Mouse (Mus musculus) embryonic facial prominence, embryonic 12.5 days (tissue): ENCODE measurements around the gene Fbxl16. TPM values are rescaled to one million over a fixed set of nuclear protein-coding genes. Genes with fewer than 3 reads are reported as not detected.

ENCODE experiments used
- ATAC-seq: fragments of 200-750 bp; cut with Nextera tagmentation; 2 replicates; pipeline ENCODE4 v1.8.0; 2017; ENCODE audit not compliant: insufficient number of reproducible peaks, insufficient read depth, low FRiP score, low TSS enrichment
- H3K27ac ChIP-seq: fragments of 300-500 bp; sonication (generic); 2 replicates; pipeline ENCODE4 v1.5.1; 2016; ENCODE audit warnings: mild to moderate bottlenecking
- H3K27me3 ChIP-seq: fragments of 300-500 bp; sonication (generic); 2 replicates; pipeline ENCODE4 v1.6.1; 2016; ENCODE audit warnings: mild to moderate bottlenecking, moderate library complexity
- H3K36me3 ChIP-seq: fragments of 300-500 bp; sonication (generic); 2 replicates; pipeline ENCODE4 v1.6.1; 2016; ENCODE audit warnings: mild to moderate bottlenecking
- H3K4me1 ChIP-seq: fragments of 300-500 bp; sonication (generic); 2 replicates; pipeline ENCODE4 v1.6.1; 2016
- H3K4me2 ChIP-seq: fragments of 300-500 bp; sonication (generic); replicated peaks from 2 replicates; pipeline ENCODE4 v1.6.1; 2016; ENCODE audit warnings: mild to moderate bottlenecking, moderate library complexity
- H3K4me3 ChIP-seq: fragments of 300-500 bp; sonication (generic); 2 replicates; pipeline ENCODE4 v1.5.1; 2016; ENCODE audit warnings: mild to moderate bottlenecking
- H3K9ac ChIP-seq: fragments of 300-500 bp; sonication (generic); 2 replicates; pipeline ENCODE4 v1.6.1; 2016; ENCODE audit warnings: mild to moderate bottlenecking, moderate library complexity
- H3K9me3 ChIP-seq: fragments of 300-500 bp; sonication (generic); 2 replicates; pipeline ENCODE4 v1.6.1; 2016; ENCODE audit warnings: mild to moderate bottlenecking, moderate library complexity
- WGBS: fragments of 180-500 bp; shearing (Covaris S2); methylation state at CpG from one replicate; pipeline ENCODE4 v1.1.7; 2016; 5-methylcytosine and 5-hydroxymethylcytosine counted together
- polyA plus RNA-seq: library from polyadenylated mRNA; unstranded; fragments of >200 nt; fragmentation: Nextera tagmentation; extraction: Ambion mirVana; gene quantifications from 2 replicates; pipeline ENCODE4 v1.2.1, GENCODE M21; 2016

Gene Fbxl16
- polyA plus RNA-seq, 1 experiment from 2014 or later: 5.9 TPM

DNA sequence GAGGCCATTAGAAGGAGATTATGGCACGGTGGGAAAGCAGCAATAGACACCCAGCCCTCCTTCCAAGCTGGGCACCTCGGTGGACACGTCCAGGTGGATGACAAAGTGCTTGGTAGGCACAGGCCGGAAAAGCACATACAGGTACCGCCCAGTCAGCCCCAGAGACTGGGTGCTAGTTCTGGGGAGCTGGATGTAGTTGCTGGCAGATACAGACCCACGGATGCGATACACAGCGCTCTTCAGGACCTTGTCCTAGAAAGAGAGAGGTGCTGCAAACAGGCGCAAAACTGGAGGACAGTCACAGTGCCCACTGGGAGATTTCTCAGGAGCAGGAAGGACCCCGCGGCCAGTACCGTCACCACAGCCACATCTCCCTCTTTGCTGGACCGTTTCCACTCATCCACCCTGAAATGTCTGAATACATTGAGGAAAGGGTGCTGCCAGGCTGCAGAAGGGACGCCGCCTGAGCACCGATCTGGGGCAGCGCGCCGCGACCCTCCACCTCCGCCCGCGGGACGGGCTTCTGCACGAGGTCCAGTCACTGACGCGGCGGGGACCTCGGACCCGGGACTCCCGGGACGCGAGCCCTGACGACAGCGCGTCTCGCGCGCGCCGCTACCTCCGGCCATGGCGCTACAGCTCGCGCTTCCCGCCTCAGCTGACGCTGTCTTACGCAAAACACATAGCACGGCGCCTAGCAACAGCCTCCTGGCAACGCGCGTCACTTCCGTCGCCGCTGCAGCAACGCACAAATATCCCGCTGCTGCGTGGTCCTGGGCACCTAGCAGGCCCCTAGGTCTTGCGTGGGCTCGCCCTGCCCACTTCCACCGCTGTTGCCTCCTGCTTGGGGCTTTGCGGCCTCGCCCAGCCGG is 52.2 kb downstream of the Fbxl16 start, which contains the start of gene Wdr90:
Wdr90 (minus strand) TSS at position 670 of the 872 bp plus-strand sequence.
- H3K36me3 ChIP-seq: no peaks in the 10 kb centered on the region
- peak within 1 kb of the TSS; percentile 82 for H3K9ac ChIP-seq
- peaks cover 17% of the 10 kb centered on the region for H3K4me1 ChIP-seq
- H3K9me3 ChIP-seq: no peaks in the 10 kb centered on the region
- WGBS: 3% methylated on average over 65 of the region's 65 CpGs
- peak within 1 kb of the TSS; percentile 72 for H3K4me3 ChIP-seq
- ATAC-seq: peak; percentile 75
- H3K4me2 ChIP-seq: peak within 1 kb of the TSS; percentile 89
- H3K27ac ChIP-seq: peak within 1 kb of the TSS; percentile 86
- no peaks in the 10 kb centered on the region for H3K27me3 ChIP-seq

DNA sequence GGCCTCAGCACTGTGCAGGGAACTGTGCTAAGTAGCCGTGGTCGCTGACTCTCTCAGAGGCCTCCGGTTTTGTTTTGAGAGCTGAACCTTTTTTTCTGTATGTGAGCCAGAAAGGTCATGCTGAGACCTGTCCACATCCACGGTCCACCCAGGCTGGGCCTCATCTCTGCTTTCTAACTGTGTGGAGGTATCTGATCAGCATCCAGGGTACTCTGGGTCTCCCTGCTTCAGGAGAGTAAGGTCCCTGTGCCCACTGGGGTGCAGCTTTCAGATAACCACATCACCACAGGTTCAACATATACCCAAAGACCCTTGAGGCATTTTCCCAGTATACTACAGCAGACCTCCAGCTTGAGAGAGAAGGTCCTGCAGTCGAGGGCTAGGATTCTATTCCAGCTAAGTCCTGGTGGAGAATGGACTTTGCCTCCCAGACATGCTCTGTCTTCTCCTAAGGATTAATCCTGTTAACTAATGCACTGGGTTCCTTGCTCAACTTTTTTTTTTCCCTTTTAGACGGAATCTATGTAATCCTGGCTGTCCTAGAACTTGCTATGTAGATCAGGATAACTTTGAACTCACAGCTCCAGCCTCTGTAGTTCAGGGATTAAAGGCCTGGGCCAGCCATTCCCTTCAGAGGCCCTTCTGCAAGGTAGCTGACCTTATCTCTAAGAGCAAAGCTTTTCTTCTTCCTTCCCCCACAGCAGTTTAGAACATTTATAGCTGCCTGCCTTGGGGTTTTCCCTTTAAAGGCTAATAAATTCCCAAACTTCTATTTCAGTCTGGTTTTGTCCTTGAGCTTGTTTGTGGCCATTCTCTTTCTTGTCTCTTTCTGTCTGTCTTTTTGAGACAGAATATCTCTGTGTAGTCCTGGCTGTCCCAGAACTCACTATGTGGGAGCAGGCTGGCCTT is 53.1 kb downstream of the Fbxl16 start:
- peak overlapping the region; percentile 72 for H3K4me3 ChIP-seq
- peak overlapping the region; percentile 86 for H3K27ac ChIP-seq
- no peaks in the 10 kb centered on the region for H3K36me3 ChIP-seq
- H3K9me3 ChIP-seq: no peaks in the 10 kb centered on the region
- H3K4me1 ChIP-seq: peaks cover 17% of the 10 kb centered on the region
- no peaks in the 10 kb centered on the region for H3K27me3 ChIP-seq
- no peak for ATAC-seq
- H3K9ac ChIP-seq: peak overlapping the region; percentile 82
- WGBS: 14% methylated on average over 6 of the region's 6 CpGs
- peak overlapping the region; percentile 89 for H3K4me2 ChIP-seq

- H3K9ac ChIP-seq: no peak overlapping the region
- H3K4me3 ChIP-seq: no peak overlapping the region
- H3K4me2 ChIP-seq: no peak overlapping the region
- no peak overlapping the region for H3K27ac ChIP-seq
- 90% methylated on average over 6 of the region's 6 CpGs for WGBS
- no peaks in the 10 kb centered on the region for H3K9me3 ChIP-seq
- no peaks in the 10 kb centered on the region for H3K27me3 ChIP-seq
- no peak for ATAC-seq
- H3K36me3 ChIP-seq: no peaks in the 10 kb centered on the region
- peaks cover 27% of the 10 kb centered on the region for H3K4me1 ChIP-seq
Measured at GRCm38 (mm10) chr17:25863681-25864080, 54.8 kb downstream of the Fbxl16 start.

DNA sequence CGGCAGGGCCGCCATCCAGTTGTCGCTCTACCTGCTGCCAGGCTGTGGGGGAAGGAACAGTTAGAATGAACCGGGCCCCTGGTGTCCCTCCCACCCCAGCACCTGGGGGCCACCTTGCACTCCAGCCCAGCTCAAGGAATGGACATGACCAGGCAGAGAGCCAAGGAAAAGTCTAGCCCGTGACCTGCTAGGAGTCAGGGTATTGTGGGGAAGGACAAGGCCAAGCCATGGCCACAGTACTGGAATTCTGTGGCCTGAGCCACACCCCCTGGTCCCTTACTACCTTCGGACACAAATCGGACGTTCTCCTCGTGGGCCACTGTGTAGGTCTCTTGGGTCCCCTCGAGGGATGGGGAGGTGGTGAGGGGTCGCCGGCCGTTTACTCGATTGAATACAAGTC is 55.4 kb downstream of the Fbxl16 start:
- 88% methylated on average over 14 of the region's 14 CpGs for WGBS
- H3K36me3 ChIP-seq: no peaks in the 10 kb centered on the region
- peaks cover 31% of the 10 kb centered on the region for H3K4me1 ChIP-seq
- H3K4me3 ChIP-seq: no peak overlapping the region
- H3K4me2 ChIP-seq: no peak overlapping the region
- ATAC-seq: no peak
- no peaks in the 10 kb centered on the region for H3K27me3 ChIP-seq
- no peak overlapping the region for H3K27ac ChIP-seq
- no peak overlapping the region for H3K9ac ChIP-seq
- no peaks in the 10 kb centered on the region for H3K9me3 ChIP-seq

GRCm38 (mm10) chr17:25865288-25865687 is 56.4 kb downstream of the Fbxl16 start:
- no peaks in the 10 kb centered on the region for H3K36me3 ChIP-seq
- no peaks in the 10 kb centered on the region for H3K9me3 ChIP-seq
- H3K4me3 ChIP-seq: no peak overlapping the region
- H3K4me1 ChIP-seq: peaks cover 28% of the 10 kb centered on the region
- 90% methylated on average over 11 of the region's 11 CpGs for WGBS
- H3K27ac ChIP-seq: no peak overlapping the region
- no peaks in the 10 kb centered on the region for H3K27me3 ChIP-seq
- no peak overlapping the region for H3K4me2 ChIP-seq
- no peak for ATAC-seq
- no peak overlapping the region for H3K9ac ChIP-seq

GRCm38 (mm10) chr17:25866172-25866571 is 57.3 kb downstream of the Fbxl16 start:
- 90% methylated on average over 3 of the region's 3 CpGs for WGBS
- H3K4me2 ChIP-seq: no peak overlapping the region
- no peaks in the 10 kb centered on the region for H3K36me3 ChIP-seq
- no peak overlapping the region for H3K4me3 ChIP-seq
- H3K27ac ChIP-seq: no peak overlapping the region
- no peak overlapping the region for H3K9ac ChIP-seq
- H3K27me3 ChIP-seq: no peaks in the 10 kb centered on the region
- H3K4me1 ChIP-seq: peaks cover 21% of the 10 kb centered on the region
- no peaks in the 10 kb centered on the region for H3K9me3 ChIP-seq
- no peak for ATAC-seq

DNA sequence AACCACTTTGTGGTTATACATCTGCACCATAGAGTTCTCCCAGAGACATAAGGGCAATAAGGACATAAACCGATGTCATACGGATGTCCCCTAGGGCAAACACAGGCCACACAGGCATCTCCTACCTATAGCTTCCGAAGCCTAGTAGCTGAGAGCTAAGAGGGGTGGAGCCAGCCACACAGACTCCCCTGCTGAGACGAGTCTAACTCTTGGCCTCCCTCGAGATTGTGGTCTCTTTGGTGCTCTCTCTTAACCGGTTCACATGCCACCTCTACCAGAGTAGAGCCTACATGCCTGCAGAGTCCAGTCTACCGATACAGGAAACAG is 58.6 kb downstream of the Fbxl16 start:
- Histone ChIP-seq H3K27ac (no peak overlapping the region), H3K9me3 (no peaks in the 10 kb centered on the region), H3K9ac (no peak overlapping the region), H3K27me3 (no peaks in the 10 kb centered on the region), H3K4me2 (peak overlapping the region; percentile 87), H3K4me1 (peaks cover 14% of the 10 kb centered on the region), H3K36me3 (no peaks in the 10 kb centered on the region), H3K4me3 (peak overlapping the region; percentile 67)
- no peak for ATAC-seq
- WGBS: 13% methylated on average over 7 of the region's 7 CpGs

DNA sequence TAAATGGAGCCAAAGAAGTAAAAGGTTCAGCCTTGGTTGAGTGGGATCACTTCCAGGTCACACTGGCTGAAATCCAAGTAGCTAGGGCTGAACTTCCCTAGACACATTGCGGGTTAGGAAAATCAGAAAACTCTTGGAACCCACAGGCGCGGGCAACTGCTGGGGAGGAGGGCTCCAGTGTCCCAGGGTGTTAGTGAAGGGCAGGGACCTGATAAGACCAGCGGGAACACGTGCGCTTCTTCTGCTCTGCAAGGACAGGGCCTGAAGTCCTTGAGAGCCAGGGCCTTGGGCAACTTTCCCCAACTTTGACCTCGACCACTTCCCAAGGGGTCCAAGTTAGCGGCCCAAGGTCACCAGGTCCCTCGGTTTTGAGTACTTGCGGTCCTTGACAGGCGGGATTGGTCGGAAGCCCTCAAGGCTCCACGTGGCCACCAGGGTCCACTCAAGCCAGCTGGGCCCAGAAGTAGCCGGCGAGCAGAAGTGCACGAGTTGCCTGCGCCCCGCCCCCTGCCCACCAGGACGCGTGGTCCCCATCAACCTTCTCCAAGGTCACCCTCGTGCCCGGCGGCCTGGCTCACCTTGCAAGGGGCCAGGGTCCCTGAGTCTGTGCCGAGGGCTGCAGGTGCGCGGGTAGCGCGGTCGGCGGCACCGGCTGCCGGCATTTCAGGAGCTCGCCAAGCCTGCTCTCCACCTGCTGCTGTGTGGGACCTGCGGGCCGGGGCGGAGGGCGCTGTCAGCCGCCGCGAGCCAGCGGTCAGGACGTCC is 59.1 kb downstream of the Fbxl16 start:
- peaks cover 14% of the 10 kb centered on the region for H3K4me1 ChIP-seq
- peak; percentile 23 for ATAC-seq
- no peaks in the 10 kb centered on the region for H3K27me3 ChIP-seq
- H3K36me3 ChIP-seq: no peaks in the 10 kb centered on the region
- 1% methylated on average over 42 of the region's 42 CpGs for WGBS
- peak overlapping the region; percentile 67 for H3K4me3 ChIP-seq
- peak overlapping the region; percentile 33; the same call in 1 of the 2 replicates for H3K27ac ChIP-seq
- peak overlapping the region; percentile 38 for H3K9ac ChIP-seq
- H3K4me2 ChIP-seq: peak overlapping the region; percentile 87
- no peaks in the 10 kb centered on the region for H3K9me3 ChIP-seq

GRCm38 (mm10) chr17:25868601-25869191 is 59.8 kb downstream of the Fbxl16 start, which contains the start of gene Mcrip2:
Gene Mcrip2 (minus strand): TSS chr17:25868764.
- H3K9ac ChIP-seq: peak within 1 kb of the TSS; percentile 38
- no peaks in the 10 kb centered on the region for H3K9me3 ChIP-seq
- peak within 1 kb of the TSS; percentile 87 for H3K4me2 ChIP-seq
- H3K4me1 ChIP-seq: peaks cover 14% of the 10 kb centered on the region
- peak within 1 kb of the TSS; percentile 33; the same call in 1 of the 2 replicates for H3K27ac ChIP-seq
- peak; percentile 84 for ATAC-seq
- H3K27me3 ChIP-seq: no peaks in the 10 kb centered on the region
- no peaks in the 10 kb centered on the region for H3K36me3 ChIP-seq
- peak within 1 kb of the TSS; percentile 67 for H3K4me3 ChIP-seq
- under 1% methylated on average over 24 of the region's 24 CpGs for WGBS

- WGBS: 92% methylated on average over 8 of the region's 8 CpGs
- Histone ChIP-seq H3K4me1 (peaks cover 17% of the 10 kb centered on the region), H3K9ac (no peak overlapping the region), H3K9me3 (no peaks in the 10 kb centered on the region), H3K4me3 (no peak overlapping the region), H3K4me2 (no peak overlapping the region), H3K27ac (no peak overlapping the region), H3K36me3 (no peaks in the 10 kb centered on the region), H3K27me3 (no peaks in the 10 kb centered on the region)
- no peak for ATAC-seq
Measured at GRCm38 (mm10) chr17:25869498-25869897, 60.6 kb downstream of the Fbxl16 start.

- H3K9me3 ChIP-seq: no peaks in the 10 kb centered on the region
- ATAC-seq: no peak
- no peak overlapping the region for H3K4me3 ChIP-seq
- no peak overlapping the region for H3K4me2 ChIP-seq
- H3K27me3 ChIP-seq: no peaks in the 10 kb centered on the region
- no peak overlapping the region for H3K27ac ChIP-seq
- no peak overlapping the region for H3K9ac ChIP-seq
- H3K36me3 ChIP-seq: no peaks in the 10 kb centered on the region
- H3K4me1 ChIP-seq: peaks cover 17% of the 10 kb centered on the region
- WGBS: 89% methylated on average over 2 of the region's 2 CpGs
Measured at GRCm38 (mm10) chr17:25869954-25870353, 61.1 kb downstream of the Fbxl16 start.
